Mouse (Mus musculus) E14TG2a.4 (cell line): ENCODE results near the gene Nav1.

ENCODE experiments used
- CTCF ChIP-seq: conservative IDR thresholded peaks from 2 replicates; pipeline ENCODE4 v1.5.1; 2014; ENCODE audit warnings: low read length
- POU5F1 ChIP-seq: IDR thresholded peaks from 2 replicates; pipeline ENCODE4 v1.6.1; 2014; ENCODE audit warnings: low read length, borderline replicate concordance

- no peak for TF ChIP-seq CTCF
- no peak for TF ChIP-seq POU5F1
Observed at GRCm38 (mm10) chr1:135550886-135551285, 56.2 kb downstream of the Nav1 start.
